Mouse (Mus musculus) A20 (cell line): Measurements from ENCODE around the gene Bnc2.

Experiments
- DNase-seq: peaks from one replicate; pipeline ENCODE4 v3.0.0-alpha.2; 2011; ENCODE audit warnings: low read depth, low spot score

Gene Bnc2

GRCm38 (mm10) chr4:84324371-84324770 is 350.7 kb downstream of the Bnc2 start:
- no peak for DNase-seq

- no peak for DNase-seq
Measured at GRCm38 (mm10) chr4:84321598-84321997, 353.5 kb downstream of the Bnc2 start.

GRCm38 (mm10) chr4:84317421-84317820 is 357.7 kb downstream of the Bnc2 start:
- DNase-seq = no peak

- no peak for DNase-seq
Measured at GRCm38 (mm10) chr4:84311371-84311770, 363.7 kb downstream of the Bnc2 start.

GRCm38 (mm10) chr4:84310851-84311250 is 364.2 kb downstream of the Bnc2 start:
- DNase-seq = no peak

- DNase-seq = no peak
Measured at GRCm38 (mm10) chr4:84308226-84308862, 366.7 kb downstream of the Bnc2 start.

GRCm38 (mm10) chr4:84306928-84307606 is 368.0 kb downstream of the Bnc2 start:
- no peak for DNase-seq

GRCm38 (mm10) chr4:84302949-84303348 is 372.1 kb downstream of the Bnc2 start:
- no peak for DNase-seq

- DNase-seq = no peak
Measured at GRCm38 (mm10) chr4:84285153-84285552, 389.9 kb downstream of the Bnc2 start.

- DNase-seq = no peak
Measured at GRCm38 (mm10) chr4:84282651-84283050, 392.4 kb downstream of the Bnc2 start.

- no peak for DNase-seq
Measured at GRCm38 (mm10) chr4:84278156-84278555, 396.9 kb downstream of the Bnc2 start.

- no peak for DNase-seq
Measured at GRCm38 (mm10) chr4:84276081-84276480, 399.0 kb downstream of the Bnc2 start.

GRCm38 (mm10) chr4:84274158-84274557 is 400.9 kb downstream of the Bnc2 start:
- no peak for DNase-seq

GRCm38 (mm10) chr4:84272867-84273266 is 402.2 kb downstream of the Bnc2 start:
- no peak for DNase-seq

GRCm38 (mm10) chr4:84269845-84270244 is 405.2 kb downstream of the Bnc2 start:
- DNase-seq = no peak

GRCm38 (mm10) chr4:84247356-84247755 is 427.7 kb downstream of the Bnc2 start:
- DNase-seq = no peak

GRCm38 (mm10) chr4:84232346-84232745 is 442.7 kb downstream of the Bnc2 start:
- no peak for DNase-seq

- DNase-seq = no peak
Measured at GRCm38 (mm10) chr4:84231251-84231650, 443.8 kb downstream of the Bnc2 start.

GRCm38 (mm10) chr4:84229189-84229960 is 445.7 kb downstream of the Bnc2 start:
- no peak for DNase-seq

GRCm38 (mm10) chr4:84228551-84228950 is 446.5 kb downstream of the Bnc2 start:
- no peak for DNase-seq
